Comparison of ENCODE assay signal across 8 mouse cellular contexts in the genomic region with DNA sequence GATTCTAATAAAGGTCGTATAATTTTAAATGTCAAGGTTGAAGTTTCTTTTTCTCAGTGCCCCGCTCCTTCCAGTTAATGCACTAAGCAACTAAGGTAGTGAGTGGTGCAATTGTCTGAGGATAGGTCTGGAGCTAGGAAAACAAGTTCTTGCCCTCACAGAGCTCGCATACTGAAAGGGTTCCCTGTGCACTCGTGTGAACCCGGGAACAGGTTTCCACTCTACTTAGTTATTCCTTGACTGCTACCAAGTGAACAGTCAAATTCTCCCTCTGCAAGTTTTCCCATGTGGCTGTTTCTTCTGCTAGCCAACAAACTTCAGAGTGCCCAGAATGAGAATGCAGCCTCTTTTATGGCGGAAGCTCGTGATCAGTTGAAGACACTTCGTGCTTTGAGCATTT. TPM values are rescaled to one million over a fixed set of nuclear protein-coding genes. Genes with fewer than 3 reads are reported as not detected.
DNase-seq lines count a peak whose midpoint lies in the region; ATAC-seq and TF ChIP-seq lines count a peak whose summit lies in the region.

No protein-coding gene starts in this region.

- H3K27ac ChIP-seq in embryonic facial prominence, embryonic 15.5 days (replicated peaks), result peak overlapping the region; percentile 86
- peak overlapping the region; percentile 89 for H3K27ac ChIP-seq in hindbrain, postnatal 0 days

- no peaks in the 10 kb centered on the region for H3K27me3 ChIP-seq in E14TG2a.4 (ENCODE audit: insufficient read depth, low read length)
- H3K27me3 ChIP-seq in embryonic facial prominence, embryonic 15.5 days, result no peaks in the 10 kb centered on the region
- no peaks in the 10 kb centered on the region for H3K27me3 ChIP-seq in hindbrain, postnatal 0 days (ENCODE audit: insufficient read depth, low read length)

- H3K4me2 ChIP-seq in embryonic facial prominence, embryonic 15.5 days (replicated peaks), result peak overlapping the region; percentile 84
- H3K4me2 ChIP-seq in hindbrain, postnatal 0 days (ENCODE audit: low read depth, low read length), result peak overlapping the region; percentile 88

- peaks cover 28% of the 10 kb centered on the region for H3K36me3 ChIP-seq in E14TG2a.4 (ENCODE audit: insufficient read depth, low read length)
- H3K36me3 ChIP-seq in embryonic facial prominence, embryonic 15.5 days, result no peaks in the 10 kb centered on the region
- H3K36me3 ChIP-seq in hindbrain, postnatal 0 days (ENCODE audit: insufficient read depth, low read length), result 0 out of 2 replicates have a peak, but pooled peaks cover 6% of the 10 kb centered on the region

- H3K9me3 ChIP-seq in E14TG2a.4 (ENCODE audit: low read length), result no peaks in the 10 kb centered on the region
- no peaks in the 10 kb centered on the region for H3K9me3 ChIP-seq in embryonic facial prominence, embryonic 15.5 days (replicated peaks)
- no peaks in the 10 kb centered on the region for H3K9me3 ChIP-seq in hindbrain, postnatal 0 days (ENCODE audit: low read length)

- no peak for ATAC-seq in embryonic facial prominence, embryonic 15.5 days (ENCODE audit: insufficient number of reproducible peaks, low FRiP score, low TSS enrichment, low read depth)
- peak; percentile 31 for ATAC-seq in hindbrain, postnatal 0 days
- peak; percentile 23 for ATAC-seq in megakaryocyte, adult 5-6 weeks (ENCODE audit: poor library complexity, severe bottlenecking)
- ATAC-seq in CD4-positive, CD25-positive, alpha-beta regulatory T cell, adult 4 months, result no peak

- peak overlapping the region; percentile 100 for H3K4me3 ChIP-seq in E14TG2a.4 (replicated peaks; ENCODE audit: low read length)
- H3K4me3 ChIP-seq in embryonic facial prominence, embryonic 15.5 days (replicated peaks), result peak overlapping the region; percentile 100
- peak overlapping the region; percentile 100 for H3K4me3 ChIP-seq in hindbrain, postnatal 0 days (ENCODE audit: low read length)

- no peak for TF ChIP-seq CTCF in E14TG2a.4 (conservative IDR thresholded peaks at IDR 0.05; ENCODE audit: low read length)
- TF ChIP-seq CTCF in hindbrain, postnatal 0 days (IDR thresholded peaks at IDR 0.05; ENCODE audit: low read depth), result no peak

- peak overlapping the region; percentile 84 for H3K9ac ChIP-seq in embryonic facial prominence, embryonic 15.5 days
- H3K9ac ChIP-seq in hindbrain, postnatal 0 days (replicated peaks; ENCODE audit: low read length), result peak overlapping the region; percentile 91

- 5% methylated on average over 8 of the region's 8 CpGs for WGBS in embryonic facial prominence, embryonic 15.5 days
- WGBS in hindbrain, postnatal 0 days, result 4% methylated on average over 8 of the region's 8 CpGs

- peak; percentile 11 for DNase-seq in embryo, embryonic 10 days (ENCODE audit: low spot score)
- no peak for DNase-seq in embryo, embryonic 9.5 days (ENCODE audit: extremely low spot score)
- peak; percentile 34 for DNase-seq in hindbrain, postnatal 0 days (ENCODE audit: low spot score)
- DNase-seq in urinary bladder, postnatal 14 days (ENCODE audit: low spot score), result no peak

- H3K4me1 ChIP-seq in E14TG2a.4 (replicated peaks; ENCODE audit: low read depth, low read length), result peaks cover 61% of the 10 kb centered on the region
- H3K4me1 ChIP-seq in embryonic facial prominence, embryonic 15.5 days, result peaks cover 20% of the 10 kb centered on the region
- H3K4me1 ChIP-seq in hindbrain, postnatal 0 days (ENCODE audit: insufficient read depth, low read length), result 0 out of 2 replicates have a peak, but pooled peaks cover 7% of the 10 kb centered on the region

RNA-seq across cellular contexts. Expression of a gene that starts 0.6 kb away (rescaled TPM):
- 33.6 and 34.3 TPM in 2 replicates for polyA plus RNA-seq in embryonic facial prominence, embryonic 15.5 days (2015; fragmentation: Nextera tagmentation; extraction: Ambion mirVana)
- 46.1 and 47.3 TPM in 2 replicates for total RNA-seq in hindbrain, postnatal 0 days (2014; rRNA removed)
- 38.1 and 39.1 TPM in 2 replicates for polyA plus RNA-seq in hindbrain, postnatal 0 days (2015; fragmentation: Nextera tagmentation; extraction: Ambion mirVana)
- 17.5 and 18.2 TPM in 2 replicates for total RNA-seq in megakaryocyte, adult 5-6 weeks (2015)
- 32.5 and 34.3 TPM in 2 replicates for total RNA-seq in megakaryocyte, adult 5-6 weeks (2017)
- polyA plus RNA-seq in CD4-positive, CD25-positive, alpha-beta regulatory T cell, adult 4 months (2017; shearing (Covaris generic)), result 10 to 100 TPM in 1 of 2 experiments, 1 to 10 TPM in 1; 9.9 to 11.8 TPM

Comparison
In these comparisons a context has a peak if more than half of its experiments do, and no peak if none do; other contexts are left out.
1. DNase-seq: peak in embryo, embryonic 10 days (single experiment) and hindbrain, postnatal 0 days (single experiment); none in embryo, embryonic 9.5 days (single experiment) and urinary bladder, postnatal 14 days (single experiment).
2. ATAC-seq: peak in hindbrain, postnatal 0 days (single experiment) and megakaryocyte, adult 5-6 weeks (single experiment); none in embryonic facial prominence, embryonic 15.5 days (single experiment) and CD4-positive, CD25-positive, alpha-beta regulatory T cell, adult 4 months (single experiment).
3. Peak in every context shown above with its lines, with median percentiles within 50 percentile points of each other: H3K4me3 ChIP-seq.